Mouse (Mus musculus) heart, postnatal 4 days (tissue): ENCODE results near the gene Mthfd2. TPM values are rescaled to one million over a fixed set of nuclear protein-coding genes. Genes with fewer than 3 reads are reported as not detected.
A peak's percentile ranks its signal among the peaks of the same experiment; 100 is the strongest.
"Not testable (repeated sequence)": the region's sequence is repeated elsewhere in the genome, so short reads cannot be mapped to it uniquely, and the experiment has no call there.

ENCODE experiments used
- DNase-seq: peaks from one replicate; pipeline ENCODE4 v3.0.0; 2021
- total RNA-seq, 2 experiments: library from RNA; stranded (reverse); gene quantifications; 2 replicates each; pipeline ENCODE4 v1.2.3; 2021

The Mthfd2 gene
- total RNA-seq, result 10 to 100 TPM; 10.7 to 15.0 TPM

DNA sequence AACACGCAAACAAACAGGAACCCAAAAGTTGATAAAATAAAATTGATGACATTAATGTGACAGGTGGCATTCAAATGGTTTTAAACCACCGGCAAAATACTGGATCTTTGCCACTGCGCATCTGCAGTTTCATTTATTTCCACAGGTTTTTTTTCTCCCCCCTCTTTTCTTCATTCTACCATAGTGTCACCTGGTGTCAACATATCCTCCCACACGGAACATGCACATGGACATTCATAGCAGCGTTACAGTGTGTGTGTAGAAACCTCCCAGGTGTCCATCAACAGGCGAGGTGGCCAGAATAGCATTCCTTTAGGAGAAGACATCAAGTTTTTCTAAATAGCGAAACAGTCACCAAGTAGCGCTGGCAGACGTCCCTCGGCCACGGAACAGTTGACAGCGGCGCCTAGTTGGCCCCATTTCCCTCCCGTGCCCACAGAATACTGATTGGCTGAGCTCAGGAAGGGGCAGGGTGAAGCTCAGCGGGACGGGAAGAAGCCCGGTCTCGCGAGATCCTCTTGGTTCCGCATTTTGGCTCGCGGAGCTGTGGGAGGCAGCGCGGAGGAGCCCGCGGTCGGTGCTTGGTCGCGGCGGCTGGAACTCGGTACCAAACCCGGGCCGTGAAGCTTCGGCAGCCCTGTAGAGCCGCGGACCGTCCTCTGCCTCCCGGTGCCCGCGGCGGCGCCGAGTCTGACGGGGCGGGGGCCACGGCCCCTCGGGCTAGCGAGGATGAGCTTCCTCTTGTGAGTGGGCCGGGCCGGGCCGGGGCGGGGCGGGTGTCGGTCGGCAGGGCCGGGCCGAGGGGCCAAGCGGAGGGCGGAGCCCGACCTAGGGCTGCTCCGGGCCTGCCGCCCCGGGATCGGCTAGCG lies at the start of gene Mthfd2, which contains the start of gene Mob1a:
Gene Mthfd2, minus strand, starts transcription at position 384 of the 869 bp plus-strand sequence.
Gene Mob1a, plus strand, starts transcription at position 492 of the 869 bp plus-strand sequence.
- DNase-seq, result peak; percentile 95

DNA sequence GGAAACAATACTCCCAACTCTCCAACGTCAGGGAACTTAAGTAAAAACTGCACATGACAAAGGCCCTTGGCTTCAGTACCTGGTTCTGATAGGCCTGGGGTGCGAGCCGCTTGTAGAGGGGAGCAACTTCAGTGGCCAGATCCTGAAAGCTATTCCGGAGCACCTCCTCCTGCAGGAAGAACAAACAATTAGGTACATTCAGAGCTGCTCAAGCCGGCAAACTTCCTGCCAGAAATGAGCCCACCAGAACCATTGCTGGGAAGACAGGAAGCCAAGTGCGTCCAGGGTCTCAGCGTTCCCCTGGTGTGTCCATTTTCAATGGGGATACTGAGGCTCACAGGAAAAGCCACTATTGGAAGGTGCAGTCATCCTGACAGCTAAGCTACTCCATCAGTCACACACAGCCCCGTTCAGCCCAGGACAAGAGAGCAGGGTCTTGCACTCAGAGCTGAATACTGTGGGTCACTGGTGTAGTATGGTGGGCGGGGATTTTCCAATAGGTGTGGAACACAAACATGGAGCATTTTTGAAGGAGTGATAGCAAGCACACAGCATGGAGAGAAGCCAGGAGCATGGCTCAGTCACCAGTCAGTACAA lies 48.1 kb upstream of the Mthfd2 start:
- no peak for DNase-seq

DNA sequence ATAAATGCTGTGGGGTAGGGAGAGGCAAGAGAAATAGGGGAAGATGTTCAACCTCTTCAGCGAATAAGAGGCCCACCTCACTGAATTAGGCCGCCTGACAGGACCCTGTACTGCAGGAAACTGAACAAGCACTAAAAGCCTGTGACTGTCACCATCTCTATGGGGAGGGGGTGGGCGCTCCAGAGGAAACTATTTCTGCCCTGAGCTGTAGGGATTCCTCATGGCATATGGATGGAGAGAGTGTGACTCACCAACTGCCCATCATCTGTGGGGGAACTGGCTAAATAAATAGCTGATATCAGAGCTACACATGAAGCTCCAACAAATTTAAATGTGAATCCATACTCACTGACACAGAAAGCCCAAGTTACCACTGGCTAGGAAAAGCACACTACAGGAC lies 45.6 kb upstream of the Mthfd2 start:
- no peak for DNase-seq

DNA sequence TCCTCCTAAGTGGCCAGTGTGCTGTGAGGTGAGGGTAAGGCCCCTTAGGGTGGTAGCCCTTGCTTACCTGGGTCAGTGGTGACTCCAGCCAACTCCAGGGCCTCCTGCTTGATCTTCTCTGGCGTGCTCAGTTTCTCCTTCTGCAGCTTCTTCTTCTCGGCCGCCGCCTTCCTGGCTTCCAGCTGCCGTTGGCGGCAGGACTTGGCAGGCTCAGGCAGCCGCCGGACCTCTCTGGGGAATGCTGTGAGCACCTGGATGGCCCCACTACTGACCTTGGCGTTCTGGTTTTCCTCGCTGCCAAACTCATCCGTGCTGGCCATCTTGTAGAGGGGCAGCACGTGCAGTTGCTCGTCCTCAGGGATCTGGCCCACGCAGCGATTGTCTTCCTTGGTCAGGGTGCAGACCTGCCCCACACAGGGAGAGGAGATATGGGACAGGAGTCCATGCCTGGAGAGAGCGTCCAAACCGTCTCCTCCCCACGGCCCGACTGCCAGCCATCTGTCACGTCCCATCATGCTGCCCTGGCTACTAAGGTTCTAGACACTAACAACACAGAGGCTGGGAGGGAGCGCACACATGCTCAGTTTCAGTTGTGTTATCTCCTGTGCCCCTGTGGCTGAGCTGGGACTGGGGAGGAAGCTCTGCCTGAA lies 44.7 kb upstream of the Mthfd2 start:
- DNase-seq, result no peak

DNA sequence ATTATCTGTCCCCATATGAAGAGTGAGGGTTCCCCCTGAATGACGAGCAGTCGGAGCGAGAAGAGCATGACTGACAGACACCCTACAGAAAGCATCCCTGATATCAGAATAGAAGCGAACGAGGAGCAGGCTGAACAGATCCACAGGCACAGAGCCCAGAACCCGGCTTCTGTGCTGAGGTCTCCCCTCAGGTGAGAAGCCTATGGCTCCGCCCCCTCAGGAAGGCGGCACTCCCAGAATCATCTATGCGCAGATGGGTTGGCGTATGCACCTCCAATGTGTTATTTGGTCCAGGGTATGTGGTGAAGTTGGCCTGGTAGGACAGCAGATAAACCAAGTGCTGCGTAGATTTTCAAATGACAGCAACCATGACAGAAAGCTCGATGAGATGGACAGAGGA lies 37.4 kb upstream of the Mthfd2 start:
- DNase-seq, result no peak

DNA sequence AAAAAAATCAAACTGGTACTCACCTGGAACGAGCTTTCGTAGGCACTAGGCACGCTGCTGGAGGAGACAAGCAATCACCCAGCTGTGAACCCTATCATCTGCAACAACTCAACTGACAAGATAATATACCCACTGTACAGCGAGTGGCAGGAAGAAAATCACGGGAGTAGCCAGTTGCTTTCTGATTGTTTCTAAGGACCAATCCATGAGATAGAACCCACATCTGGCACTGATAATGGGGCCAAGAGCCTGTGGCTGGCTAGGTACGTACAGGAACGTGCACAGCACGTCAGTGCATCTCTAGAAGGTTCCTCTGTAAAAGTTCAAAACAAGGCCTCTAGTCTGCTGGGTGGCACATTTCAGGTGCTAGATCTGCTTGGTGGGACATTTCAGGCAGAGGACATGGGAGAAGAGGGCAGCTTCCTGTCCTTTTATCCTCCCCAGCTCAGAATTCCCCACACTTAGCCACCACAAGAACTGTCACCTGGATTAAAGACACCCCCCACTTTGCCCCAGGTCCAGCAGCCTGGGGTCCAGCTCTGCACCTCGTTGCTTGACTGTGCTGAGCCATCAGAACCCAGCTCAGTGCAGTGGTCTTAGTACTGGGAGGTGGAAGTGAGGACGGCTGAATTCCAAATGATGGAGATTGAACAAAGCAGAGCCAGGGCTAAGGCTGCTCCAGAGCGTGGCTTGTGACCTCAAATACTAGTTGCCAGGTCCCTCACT lies 36.0 kb upstream of the Mthfd2 start:
- no peak for DNase-seq

DNA sequence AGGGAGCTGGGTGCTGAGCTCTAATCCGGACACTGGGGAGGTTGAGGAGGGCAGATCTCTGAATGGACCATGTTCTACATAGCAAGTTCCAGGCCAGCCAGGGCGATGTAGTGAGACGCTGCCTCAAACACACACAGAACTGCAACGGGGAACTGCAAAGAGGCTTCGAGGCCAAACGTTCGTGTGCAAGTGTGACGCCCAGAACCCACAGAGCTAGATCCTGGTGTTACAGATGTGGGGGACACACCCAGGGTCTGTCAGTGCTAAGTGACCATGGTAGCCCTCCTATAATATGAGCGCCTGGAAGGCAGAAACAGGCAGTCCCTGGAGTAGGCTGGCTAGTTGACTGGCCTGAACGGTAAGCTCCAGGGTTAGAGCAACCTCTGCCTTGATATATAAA lies 31.7 kb upstream of the Mthfd2 start:
- no peak for DNase-seq

DNA sequence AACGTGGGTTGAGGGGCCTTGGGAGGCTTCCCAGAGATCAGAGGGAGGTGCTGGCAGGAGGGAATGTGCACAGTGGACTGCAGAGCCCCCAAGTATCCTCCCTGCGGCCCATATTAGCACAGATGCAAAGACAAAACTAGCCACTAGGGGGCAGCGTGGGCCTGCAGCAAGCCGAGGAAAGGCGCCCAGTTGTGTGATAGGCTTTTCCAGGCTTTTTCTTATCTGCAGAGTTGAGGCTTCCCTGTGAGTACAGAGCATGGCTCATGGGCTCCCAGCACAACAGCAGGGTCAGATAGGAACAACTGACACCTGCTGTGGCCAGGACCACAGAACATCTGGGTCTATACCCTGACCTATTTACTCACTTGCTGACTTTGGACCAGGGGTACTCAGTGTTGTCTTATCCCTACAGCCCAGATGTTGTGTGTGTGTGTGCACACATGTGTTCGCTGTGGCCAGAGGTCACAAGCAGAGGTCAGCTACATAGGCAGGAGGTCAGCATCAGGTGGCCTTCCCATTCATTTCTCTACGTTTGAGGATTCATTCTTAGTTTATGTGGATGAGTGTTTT lies 30.9 kb upstream of the Mthfd2 start:
- peak; percentile 93 for DNase-seq

DNA sequence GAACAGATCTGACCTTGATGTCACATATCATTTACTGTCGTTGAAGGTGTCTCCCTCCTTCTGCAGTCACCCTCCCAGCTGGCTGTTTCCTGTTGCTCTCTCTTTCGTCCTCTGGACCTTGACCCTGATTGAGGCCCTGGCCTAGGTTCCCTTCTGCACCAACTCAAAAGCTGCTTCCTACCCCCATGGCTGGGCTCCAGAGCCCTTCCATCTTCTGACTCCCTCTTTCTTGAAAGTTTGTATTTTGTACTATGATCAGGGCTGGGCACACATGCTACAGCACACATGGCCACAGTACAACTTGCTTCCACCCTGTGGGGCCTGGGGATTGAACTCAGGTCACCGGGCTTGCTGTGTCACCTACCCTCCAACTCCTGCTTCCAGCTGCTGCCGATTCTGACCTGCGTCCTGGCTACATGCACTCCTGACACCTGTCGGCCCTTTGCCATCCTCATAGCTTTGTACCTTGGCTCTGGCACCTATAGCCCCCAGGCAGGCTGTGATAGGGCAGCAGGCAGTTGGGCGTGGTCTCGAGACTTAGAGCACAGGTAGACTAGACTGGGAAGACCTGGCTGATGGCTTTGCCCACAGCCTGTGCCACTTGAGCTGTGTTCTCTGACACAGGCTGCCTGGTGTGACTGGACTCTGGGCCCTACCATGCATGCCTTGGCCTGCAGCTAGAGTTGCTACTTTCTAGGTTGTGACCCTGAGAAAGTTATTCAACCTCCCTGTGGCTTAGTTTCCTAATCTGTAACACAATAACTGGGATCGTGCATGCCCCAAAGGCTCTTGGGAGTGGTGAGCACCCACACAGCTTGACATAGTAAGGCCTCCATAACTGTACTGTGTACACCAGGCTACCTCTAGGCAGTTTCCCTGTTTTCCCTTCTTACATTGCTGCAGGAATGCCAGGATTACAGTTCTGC lies 29.4 kb upstream of the Mthfd2 start:
- no peak for DNase-seq

DNA sequence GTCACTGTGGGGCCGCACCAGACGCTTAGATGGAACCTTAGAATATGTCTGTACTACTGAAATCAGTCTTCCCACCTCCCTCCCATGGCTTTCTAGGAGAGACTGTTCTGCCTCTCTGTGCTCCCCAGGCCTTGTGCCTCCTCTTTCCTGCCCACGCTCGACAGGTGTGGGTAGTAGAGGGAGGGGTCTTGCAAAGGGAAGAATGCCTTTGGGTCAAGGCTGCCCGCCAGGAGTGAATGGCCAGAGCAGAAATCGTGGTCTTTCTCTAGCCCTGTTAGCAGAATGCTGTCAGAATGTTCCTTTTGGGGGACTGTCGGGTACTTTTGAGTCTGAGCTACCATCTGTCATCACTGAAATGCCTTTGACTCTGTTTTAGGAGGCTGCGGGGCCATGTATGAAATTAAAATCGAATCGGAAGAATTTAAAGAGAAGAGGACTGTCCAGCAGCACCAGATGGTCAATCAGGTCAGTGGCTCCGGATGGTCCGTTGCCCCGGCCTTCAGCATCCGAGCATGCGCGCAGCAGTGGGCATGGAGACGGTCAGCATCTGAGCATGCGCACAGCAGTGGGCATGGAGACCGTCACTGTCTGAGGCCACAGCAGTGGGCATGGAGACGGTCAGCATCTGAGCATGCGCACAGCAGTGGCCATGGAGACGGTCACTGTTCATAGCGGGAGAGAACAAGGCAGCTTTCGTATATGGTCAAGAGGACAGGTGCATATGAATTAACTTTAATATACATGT lies 27.1 kb upstream of the Mthfd2 start:
- no peak for DNase-seq

DNA sequence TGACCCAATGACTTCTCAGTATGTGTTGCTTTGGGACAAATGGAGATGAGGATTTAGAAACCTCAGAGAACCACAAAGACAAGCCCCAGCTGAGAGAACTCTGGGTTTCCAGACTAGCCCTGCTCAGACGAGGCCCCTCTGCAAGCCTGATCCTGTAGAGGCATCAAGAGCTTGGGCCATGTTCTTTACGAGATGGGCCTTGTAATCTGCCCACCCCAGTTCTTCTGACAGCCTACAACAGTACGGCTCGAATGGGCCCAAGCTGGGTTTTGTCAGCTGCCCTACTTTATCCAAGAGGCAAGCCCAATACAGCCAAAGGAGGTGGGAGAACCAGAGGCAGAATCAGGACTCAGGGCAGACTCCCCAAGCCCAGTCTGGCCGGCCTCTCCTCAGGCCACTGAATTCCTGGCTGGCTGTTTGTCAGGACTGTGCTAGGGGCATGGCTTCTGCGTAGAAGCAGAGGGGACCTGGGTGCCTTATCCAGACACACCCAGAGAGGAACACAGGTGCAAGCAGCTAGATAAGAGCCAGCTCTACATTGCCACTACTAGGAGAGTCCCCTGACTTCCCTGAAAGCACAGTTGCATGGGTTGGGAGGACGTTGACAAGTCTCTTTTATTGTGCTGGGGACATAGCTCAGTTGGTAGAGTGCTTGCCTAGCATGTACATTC lies 25.9 kb upstream of the Mthfd2 start:
- DNase-seq, result no peak

DNA sequence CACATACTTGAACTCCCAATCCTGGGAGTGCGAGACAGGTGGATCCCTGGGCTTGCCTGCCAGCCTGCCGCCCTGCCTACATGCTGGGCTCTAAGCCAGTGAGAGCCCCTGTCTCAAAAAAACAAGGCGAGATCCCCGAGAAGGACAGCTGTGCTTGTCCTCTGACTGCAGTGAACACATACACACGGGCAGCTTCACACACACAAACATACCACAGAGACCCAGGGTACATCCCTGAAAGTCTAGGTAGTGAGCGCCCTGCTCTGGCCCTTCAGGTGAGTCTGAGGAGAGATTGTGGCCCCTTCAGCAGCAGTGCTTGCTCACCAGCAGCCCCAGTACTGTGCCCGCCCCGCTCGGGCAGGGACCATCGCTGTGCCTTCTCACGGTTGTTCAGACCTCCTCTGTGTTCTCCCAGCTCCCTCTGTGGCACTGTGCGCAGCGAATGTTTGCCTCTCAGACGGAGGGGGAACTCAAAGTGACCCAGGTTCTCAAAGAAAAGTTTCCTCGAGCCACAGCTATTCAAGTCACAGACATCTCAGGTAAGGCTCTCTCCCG lies 25.2 kb upstream of the Mthfd2 start:
- DNase-seq, result no peak

DNA sequence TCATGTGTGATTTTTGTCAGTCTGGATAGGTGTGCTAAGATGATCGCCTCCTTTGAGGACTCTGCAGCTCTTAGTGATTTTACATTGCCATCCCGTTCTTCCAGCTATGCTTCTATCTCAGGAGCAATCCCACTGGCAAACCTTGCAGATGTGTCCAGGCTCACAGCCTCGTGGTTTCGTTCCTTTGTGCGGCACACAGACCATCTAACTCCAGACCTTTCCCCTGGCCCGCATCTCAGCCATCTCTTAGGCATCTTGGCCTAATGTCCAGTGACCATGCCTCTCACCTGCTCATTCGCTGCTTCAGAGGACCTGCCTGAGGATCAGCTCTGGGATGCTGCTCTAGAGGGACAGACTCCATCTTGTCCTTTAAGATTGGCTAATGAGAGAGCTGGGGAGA lies 24.5 kb upstream of the Mthfd2 start:
- no peak for DNase-seq

DNA sequence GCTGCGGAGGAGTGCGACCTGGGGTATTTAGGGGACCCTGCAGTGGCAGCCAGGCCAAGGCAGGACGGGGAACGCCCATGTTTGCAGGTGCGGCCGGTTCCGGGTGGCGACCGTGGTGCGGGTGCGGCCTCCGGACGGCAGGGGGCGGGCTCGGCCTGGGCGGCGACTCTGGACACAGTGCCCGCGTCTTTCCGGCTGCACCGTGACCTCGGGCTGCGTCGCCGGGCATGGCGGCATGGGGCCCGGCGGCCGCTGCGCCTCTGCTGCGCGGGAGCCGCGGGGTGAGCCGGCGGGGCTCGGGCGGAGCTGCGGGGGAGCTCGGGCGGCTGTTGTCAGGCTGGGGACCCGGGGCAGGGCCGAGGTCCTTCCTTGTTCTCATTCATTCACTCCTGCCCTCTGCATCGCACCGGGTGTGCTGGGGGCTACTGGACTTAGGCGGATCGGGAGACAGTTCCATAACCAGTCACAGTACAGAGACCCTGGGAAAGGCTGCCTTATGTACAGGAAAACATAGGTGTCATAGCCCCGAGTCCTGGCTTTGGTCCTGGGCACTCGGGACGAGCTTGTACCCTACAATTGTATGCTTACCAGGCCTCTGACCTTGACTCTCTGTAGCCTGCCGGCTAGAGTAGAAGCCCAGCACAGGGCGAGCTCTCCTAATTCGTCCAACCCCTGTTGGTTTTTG lies 23.7 kb upstream of the Mthfd2 start:
- peak; percentile 95 for DNase-seq

DNA sequence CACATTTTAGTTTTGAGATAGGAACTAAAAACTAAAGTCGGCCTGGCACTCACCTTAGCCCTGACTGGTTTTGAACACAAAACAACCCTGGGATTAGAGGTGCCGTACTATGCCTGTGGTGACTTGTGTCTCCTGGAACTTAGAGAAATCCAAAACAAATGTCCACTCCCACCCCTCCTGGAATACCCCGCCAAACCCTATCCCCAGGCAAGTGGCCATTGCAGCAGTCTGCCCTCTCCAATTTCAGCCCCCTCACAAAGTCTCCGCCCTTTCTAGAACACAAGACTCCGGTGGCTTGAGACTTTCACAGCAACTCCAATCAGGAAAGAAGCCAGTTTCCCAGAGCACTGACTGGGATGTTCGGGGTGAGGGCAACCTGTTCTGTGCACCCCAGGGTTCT lies 23.2 kb upstream of the Mthfd2 start, which contains the start of gene Bola3:
Gene Bola3, plus strand, starts transcription at position 275 of the 400 bp plus-strand sequence.
- DNase-seq, result no peak

DNA sequence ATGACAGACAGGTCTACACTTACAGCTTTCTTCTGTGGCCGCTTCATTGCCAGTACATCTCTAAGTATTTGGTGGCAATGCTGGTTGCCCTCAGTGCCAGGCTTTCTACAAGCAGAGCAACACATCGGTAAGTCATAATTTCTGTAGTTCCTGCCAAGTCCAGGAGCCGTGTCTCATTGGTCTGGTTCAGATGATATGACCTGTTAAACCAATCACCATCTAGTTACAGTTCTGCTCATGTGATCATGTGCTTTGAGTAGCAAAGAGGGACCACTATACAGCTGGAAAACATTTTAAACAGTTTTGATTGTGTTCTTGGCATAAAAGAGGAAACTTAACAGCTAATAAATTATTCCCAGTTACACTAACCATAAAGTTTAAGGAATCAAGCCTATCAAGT lies 22.2 kb upstream of the Mthfd2 start:
- DNase-seq, result no peak

DNA sequence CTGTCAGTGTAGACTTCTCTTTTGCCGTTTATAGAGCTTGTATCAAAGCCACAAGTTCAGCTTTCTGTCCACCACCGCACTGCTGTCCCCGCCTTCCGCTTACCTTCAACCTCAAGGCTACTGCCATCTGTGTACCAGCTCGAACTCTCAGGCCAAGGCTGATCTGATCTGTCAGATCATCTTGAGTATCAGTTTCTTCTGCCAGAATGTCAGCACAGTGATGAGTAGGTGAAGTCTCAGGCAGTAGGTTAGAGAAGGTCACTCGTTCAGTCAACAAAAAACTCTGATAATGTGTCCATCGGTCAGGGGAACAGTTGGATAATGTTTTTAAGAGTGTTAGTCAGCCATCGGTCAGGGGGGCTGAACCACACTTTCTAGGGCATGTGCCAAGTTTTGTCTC lies 19.6 kb upstream of the Mthfd2 start:
- DNase-seq, result not testable (repeated sequence)

DNA sequence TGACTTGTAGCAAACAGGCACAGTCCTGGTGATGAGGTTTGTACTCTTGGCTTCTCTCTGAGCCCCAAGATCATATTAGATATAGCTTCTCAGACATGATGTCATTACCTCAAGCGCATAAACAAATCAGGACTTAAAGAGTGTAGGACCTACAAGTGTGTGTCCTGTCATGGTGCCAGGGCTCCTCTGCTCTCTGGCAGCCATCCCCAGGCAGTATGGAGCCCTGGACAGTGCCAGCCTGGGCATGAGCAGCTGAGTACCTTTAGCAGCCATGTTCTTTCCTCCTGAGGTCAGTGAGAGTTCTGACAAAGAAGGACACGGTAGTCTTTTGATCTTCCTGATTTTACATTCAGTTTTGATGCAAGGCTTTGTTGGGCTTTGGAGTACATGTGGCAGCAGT lies 17.2 kb upstream of the Mthfd2 start:
- no peak for DNase-seq

DNA sequence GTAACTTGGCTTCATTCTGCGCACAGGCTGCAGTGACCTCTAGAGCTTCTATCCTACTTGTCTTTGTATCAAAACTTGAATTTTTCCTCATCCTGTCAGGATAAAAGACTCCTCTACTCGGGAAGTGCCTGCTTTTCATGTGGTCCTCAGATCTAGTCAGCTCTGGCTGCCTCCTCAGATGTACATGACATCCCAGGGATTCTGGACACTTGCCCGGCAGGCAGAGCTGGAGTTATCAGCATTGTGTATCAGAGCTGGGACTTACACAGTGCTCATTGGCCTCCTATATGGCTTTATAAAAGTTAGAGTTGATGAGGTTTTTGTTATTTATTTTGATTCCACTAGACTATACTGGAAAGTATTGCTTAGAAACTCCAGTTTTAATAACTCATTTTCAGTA lies 15.7 kb upstream of the Mthfd2 start:
- DNase-seq, result no peak
